Mouse (Mus musculus): ENCODE data around the gene Abcc5. TPM values are rescaled to one million over a fixed set of nuclear protein-coding genes. Genes with fewer than 3 reads are reported as not detected.

The Abcc5 gene
- polyA plus RNA-seq, 1 experiment from 2014 or later, result 19.3 TPM

- Histone ChIP-seq H3K9ac (ENCODE audit: low read depth, low read length) (no peak overlapping the region), H3K9me3 (replicated peaks; ENCODE audit: control insufficient read depth, low read length) (no peaks in the 10 kb centered on the region), H3K27me3 (ENCODE audit: control insufficient read depth, insufficient read depth, low read depth, low read length) (no peaks in the 10 kb centered on the region), H3K27ac (ENCODE audit: low read length) (no peak overlapping the region), H3K4me3 (ENCODE audit: low read depth, low read length) (no peak overlapping the region), H3K36me3 (ENCODE audit: control insufficient read depth, insufficient read depth) (no peaks in the 10 kb centered on the region), H3K4me1 (ENCODE audit: control insufficient read depth, low read depth, low read length) (no peaks in the 10 kb centered on the region), H3K4me2 (ENCODE audit: low read depth, low read length) (no peak overlapping the region)
- ATAC-seq (ENCODE audit: low read depth), result no peak
- WGBS (ENCODE audit: insufficient replicate concordance), result 65% methylated on average over 4 of the region's 4 CpGs
Observed at GRCm38 (mm10) chr16:20322274-20322673, 103.9 kb downstream of the Abcc5 start.

- no peak overlapping the region for H3K9ac ChIP-seq (ENCODE audit: low read depth, low read length)
- no peaks in the 10 kb centered on the region for H3K9me3 ChIP-seq (replicated peaks; ENCODE audit: control insufficient read depth, low read length)
- no peaks in the 10 kb centered on the region for H3K36me3 ChIP-seq (ENCODE audit: control insufficient read depth, insufficient read depth)
- H3K4me1 ChIP-seq (ENCODE audit: control insufficient read depth, low read depth, low read length), result no peaks in the 10 kb centered on the region
- H3K4me3 ChIP-seq (ENCODE audit: low read depth, low read length), result no peak overlapping the region
- no peaks in the 10 kb centered on the region for H3K27me3 ChIP-seq (ENCODE audit: control insufficient read depth, insufficient read depth, low read depth, low read length)
- no peak for ATAC-seq (ENCODE audit: low read depth)
- no peak overlapping the region for H3K4me2 ChIP-seq (ENCODE audit: low read depth, low read length)
- 56% methylated on average over 6 of the region's 6 CpGs for WGBS (ENCODE audit: insufficient replicate concordance)
- H3K27ac ChIP-seq (ENCODE audit: low read length), result no peak overlapping the region
Observed at GRCm38 (mm10) chr16:20316770-20317169, 109.4 kb downstream of the Abcc5 start.

GRCm38 (mm10) chr16:20315266-20315665 lies 110.9 kb downstream of the Abcc5 start:
- Histone ChIP-seq H3K4me1 (ENCODE audit: control insufficient read depth, low read depth, low read length) (no peaks in the 10 kb centered on the region), H3K27ac (ENCODE audit: low read length) (no peak overlapping the region), H3K9me3 (replicated peaks; ENCODE audit: control insufficient read depth, low read length) (no peaks in the 10 kb centered on the region), H3K27me3 (ENCODE audit: control insufficient read depth, insufficient read depth, low read depth, low read length) (no peaks in the 10 kb centered on the region), H3K9ac (ENCODE audit: low read depth, low read length) (no peak overlapping the region), H3K4me3 (ENCODE audit: low read depth, low read length) (no peak overlapping the region), H3K36me3 (ENCODE audit: control insufficient read depth, insufficient read depth) (no peaks in the 10 kb centered on the region), H3K4me2 (ENCODE audit: low read depth, low read length) (no peak overlapping the region)
- ATAC-seq (ENCODE audit: low read depth), result no peak
- 69% methylated on average over 4 of the region's 4 CpGs for WGBS (ENCODE audit: insufficient replicate concordance)

GRCm38 (mm10) chr16:20312272-20312671 lies 113.9 kb downstream of the Abcc5 start:
- H3K4me3 ChIP-seq (ENCODE audit: low read depth, low read length), result no peak overlapping the region
- H3K9me3 ChIP-seq (replicated peaks; ENCODE audit: control insufficient read depth, low read length), result no peaks in the 10 kb centered on the region
- ATAC-seq (ENCODE audit: low read depth), result no peak
- no peak overlapping the region for H3K9ac ChIP-seq (ENCODE audit: low read depth, low read length)
- no peak overlapping the region for H3K27ac ChIP-seq (ENCODE audit: low read length)
- no peaks in the 10 kb centered on the region for H3K4me1 ChIP-seq (ENCODE audit: control insufficient read depth, low read depth, low read length)
- no peaks in the 10 kb centered on the region for H3K27me3 ChIP-seq (ENCODE audit: control insufficient read depth, insufficient read depth, low read depth, low read length)
- 61% methylated on average over 14 of the region's 14 CpGs for WGBS (ENCODE audit: insufficient replicate concordance)
- no peak overlapping the region for H3K4me2 ChIP-seq (ENCODE audit: low read depth, low read length)
- H3K36me3 ChIP-seq (ENCODE audit: control insufficient read depth, insufficient read depth), result no peaks in the 10 kb centered on the region

GRCm38 (mm10) chr16:20301770-20302649 lies 124.2 kb downstream of the Abcc5 start, which contains the start of gene Parl:
Gene Parl (minus strand): TSS chr16:20302387.
- Histone ChIP-seq H3K4me3 (ENCODE audit: low read depth, low read length) (peak within 1 kb of the TSS; percentile 83), H3K4me1 (ENCODE audit: control insufficient read depth, low read depth, low read length) (peaks cover 19% of the 10 kb centered on the region), H3K4me2 (ENCODE audit: low read depth, low read length) (peak within 1 kb of the TSS; percentile 89), H3K36me3 (ENCODE audit: control insufficient read depth, insufficient read depth) (no peaks in the 10 kb centered on the region), H3K27ac (ENCODE audit: low read length) (peak within 1 kb of the TSS; percentile 73), H3K27me3 (ENCODE audit: control insufficient read depth, insufficient read depth, low read depth, low read length) (no peaks in the 10 kb centered on the region), H3K9me3 (replicated peaks; ENCODE audit: control insufficient read depth, low read length) (no peaks in the 10 kb centered on the region), H3K9ac (ENCODE audit: low read depth, low read length) (peak within 1 kb of the TSS; percentile 80)
- under 1% methylated on average over 50 of the region's 52 CpGs for WGBS (ENCODE audit: insufficient replicate concordance)
- peak; percentile 93 for ATAC-seq (ENCODE audit: low read depth)

GRCm38 (mm10) chr16:20300076-20300475 lies 126.1 kb downstream of the Abcc5 start:
- H3K36me3 ChIP-seq (ENCODE audit: control insufficient read depth, insufficient read depth), result peaks cover 5% of the 10 kb centered on the region; the same call in 1 of the 2 replicates
- peaks cover 19% of the 10 kb centered on the region for H3K4me1 ChIP-seq (ENCODE audit: control insufficient read depth, low read depth, low read length)
- no peaks in the 10 kb centered on the region for H3K27me3 ChIP-seq (ENCODE audit: control insufficient read depth, insufficient read depth, low read depth, low read length)
- H3K9me3 ChIP-seq (replicated peaks; ENCODE audit: control insufficient read depth, low read length), result no peaks in the 10 kb centered on the region
- no peak overlapping the region for H3K4me3 ChIP-seq (ENCODE audit: low read depth, low read length)
- 88% methylated on average over 2 of the region's 2 CpGs for WGBS (ENCODE audit: insufficient replicate concordance)
- no peak overlapping the region for H3K9ac ChIP-seq (ENCODE audit: low read depth, low read length)
- ATAC-seq (ENCODE audit: low read depth), result no peak
- H3K4me2 ChIP-seq (ENCODE audit: low read depth, low read length), result no peak overlapping the region
- no peak overlapping the region for H3K27ac ChIP-seq (ENCODE audit: low read length)

Other genes starting within 250 kb of the Abcc5 start
- 0.05 TPM in 1 of 2 replicates, not detected in the other for gene Map6d1, start 185.0 kb downstream of the Abcc5 start, polyA plus RNA-seq (2015; fragmentation: Nextera tagmentation; extraction: Ambion mirVana)
- 32.8 and 34.7 TPM in 2 replicates for gene Parl, start 124.0 kb downstream of the Abcc5 start, polyA plus RNA-seq (2015; fragmentation: Nextera tagmentation; extraction: Ambion mirVana)
- gene Cyp2ab1, start 101.0 kb downstream of the Abcc5 start, polyA plus RNA-seq (2015; fragmentation: Nextera tagmentation; extraction: Ambion mirVana), result not detected in 2 replicates
- 41.0 and 44.0 TPM in 2 replicates for gene Eif2b5, start 72.4 kb upstream of the Abcc5 start, polyA plus RNA-seq (2015; fragmentation: Nextera tagmentation; extraction: Ambion mirVana)
- 3.7 and 5.3 TPM in 2 replicates for gene Dvl3, start 90.6 kb upstream of the Abcc5 start, polyA plus RNA-seq (2015; fragmentation: Nextera tagmentation; extraction: Ambion mirVana)
- gene Ap2m1, start 109.1 kb upstream of the Abcc5 start, polyA plus RNA-seq (2015; fragmentation: Nextera tagmentation; extraction: Ambion mirVana), result 388 and 409 TPM in 2 replicates
- gene Abcf3, start 122.2 kb upstream of the Abcc5 start, polyA plus RNA-seq (2015; fragmentation: Nextera tagmentation; extraction: Ambion mirVana), result 24.6 and 25.8 TPM in 2 replicates
- 0.83 and 0.91 TPM in 2 replicates for gene Vwa5b2, start 163.1 kb upstream of the Abcc5 start, polyA plus RNA-seq (2015; fragmentation: Nextera tagmentation; extraction: Ambion mirVana)
- 13.0 and 15.0 TPM in 2 replicates for gene Eef1akmt4, start 185.2 kb upstream of the Abcc5 start, polyA plus RNA-seq (2015; fragmentation: Nextera tagmentation; extraction: Ambion mirVana)
- not detected in 2 replicates for gene Gm49333, start 185.2 kb upstream of the Abcc5 start, polyA plus RNA-seq (2015; fragmentation: Nextera tagmentation; extraction: Ambion mirVana)
- gene Alg3, start 185.3 kb upstream of the Abcc5 start, polyA plus RNA-seq (2015; fragmentation: Nextera tagmentation; extraction: Ambion mirVana), result 17.7 and 18.5 TPM in 2 replicates
- gene Camk2n2, start 194.9 kb upstream of the Abcc5 start, polyA plus RNA-seq (2015; fragmentation: Nextera tagmentation; extraction: Ambion mirVana), result 0.15 and 0.18 TPM in 2 replicates
- gene Ece2, start 203.4 kb upstream of the Abcc5 start, polyA plus RNA-seq (2015; fragmentation: Nextera tagmentation; extraction: Ambion mirVana), result 0.09 and 0.15 TPM in 2 replicates
- 159 and 170 TPM in 2 replicates for gene Psmd2, start 225.3 kb upstream of the Abcc5 start, polyA plus RNA-seq (2015; fragmentation: Nextera tagmentation; extraction: Ambion mirVana)
- gene Eif4g1, start 241.9 kb upstream of the Abcc5 start, polyA plus RNA-seq (2015; fragmentation: Nextera tagmentation; extraction: Ambion mirVana), result 80.9 and 89.4 TPM in 2 replicates